Mouse (Mus musculus) olfactory bulb, adult 2 months (tissue): Measurements from ENCODE around the gene Lyrm2. TPM values are rescaled to one million over a fixed set of nuclear protein-coding genes. Genes with fewer than 3 reads are reported as not detected.

Experiments
- H3K27ac ChIP-seq: fragments of 200-500 bp; 2 replicates; pipeline ENCODE4 v1.5.1; 2012; ENCODE audit warnings: low read depth, low read length; ENCODE audit not compliant: insufficient read depth
- H3K4me1 ChIP-seq: fragments of 200-500 bp; 2 replicates; pipeline ENCODE4 v1.6.1; 2012; ENCODE audit warnings: low read length; ENCODE audit not compliant: control insufficient read depth, insufficient read depth
- H3K4me3 ChIP-seq: fragments of 200-500 bp; 2 replicates; pipeline ENCODE4 v1.5.1; 2012; ENCODE audit warnings: mild to moderate bottlenecking, low read depth, low read length, moderate library complexity; ENCODE audit not compliant: insufficient read depth
- CTCF ChIP-seq: fragments of 200-500 bp; IDR thresholded peaks from 2 replicates; pipeline ENCODE4 v1.5.1; 2012; ENCODE audit warnings: low read depth, mild to moderate bottlenecking, low read length, moderate library complexity; ENCODE audit not compliant: insufficient read depth
- POLR2A ChIP-seq: fragments of 200-500 bp; IDR thresholded peaks from 2 replicates; pipeline ENCODE4 v1.6.1; 2012; ENCODE audit warnings: mild to moderate bottlenecking, low read depth, low read length, moderate library complexity; ENCODE audit not compliant: insufficient read depth
- WGBS: fragments of 180-500 bp; shearing (Covaris S2); methylation state at CpG from one replicate; pipeline ENCODE4 v1.1.7; 2018; 5-methylcytosine and 5-hydroxymethylcytosine counted together
- polyA plus RNA-seq: library from polyadenylated mRNA; stranded (reverse); fragments of >200 nt; gene quantifications from 2 replicates; pipeline ENCODE4 v1.2.4, GENCODE M21; 2012; ENCODE audit warnings: low replicate concordance; ENCODE audit not compliant: missing spikeins, insufficient read depth, insufficient read length

Gene Lyrm2
- polyA plus RNA-seq, 1 experiment = not detected

- WGBS = 61% methylated on average over 9 of the region's 9 CpGs
Observed at GRCm38 (mm10) chr4:32836071-32836470, 36.0 kb downstream of the Lyrm2 start.

GRCm38 (mm10) chr4:32838401-32838800 is 38.3 kb downstream of the Lyrm2 start:
- WGBS = 75% methylated on average over 3 of the region's 3 CpGs
- no peak overlapping the region for H3K4me3 ChIP-seq
- no peak overlapping the region for H3K27ac ChIP-seq
- no peak for TF ChIP-seq POLR2A
- no peak for TF ChIP-seq CTCF
- peaks cover 5% of the 10 kb centered on the region for H3K4me1 ChIP-seq

More at GRCm38 (mm10) chr4:32836071-32836470, 36.0 kb downstream of the Lyrm2 start:
- TF ChIP-seq POLR2A = no peak
- no peak for TF ChIP-seq CTCF
- Histone ChIP-seq H3K4me3 (no peak overlapping the region), H3K4me1 (peaks cover 11% of the 10 kb centered on the region), H3K27ac (no peak overlapping the region)

Other genes starting within 250 kb of the Lyrm2 start
- not detected in 2 replicates for gene Gja10, start 197.5 kb upstream of the Lyrm2 start, polyA plus RNA-seq
- not detected in 2 replicates for gene Casp8ap2, start 184.8 kb upstream of the Lyrm2 start, polyA plus RNA-seq
- gene Mdn1, start 143.1 kb upstream of the Lyrm2 start, polyA plus RNA-seq = 22.4 and 218 TPM in 2 replicates
- 105 TPM in 1 of 2 replicates, not detected in the other for gene Ankrd6, start 150.6 kb downstream of the Lyrm2 start, polyA plus RNA-seq
- 152 TPM in 1 of 2 replicates, not detected in the other for gene Rragd, start 182.8 kb downstream of the Lyrm2 start, polyA plus RNA-seq
- not detected in 2 replicates for gene Ube2j1, start 231.2 kb downstream of the Lyrm2 start, polyA plus RNA-seq